Mouse (Mus musculus) forebrain, embryonic 14.5 days (tissue): ENCODE data around the gene Zfp354c. TPM values are rescaled to one million over a fixed set of nuclear protein-coding genes. Genes with fewer than 3 reads are reported as not detected.

Experiments
- polyA plus RNA-seq: library from polyadenylated mRNA; unstranded; fragments of >200 nt; fragmentation: Nextera tagmentation; extraction: Ambion mirVana; gene quantifications from 2 replicates; pipeline ENCODE4 v1.2.1, GENCODE M21; 2014

Gene Zfp354c
- polyA plus RNA-seq, 1 experiment from 2014 or later, result 56.7 TPM

Other genes starting within 250 kb of the Zfp354c start
- 0.69 and 2.1 TPM in 2 replicates for gene Adamts2, start 225.6 kb downstream of the Zfp354c start, polyA plus RNA-seq
- gene Zfp879, start 13.8 kb upstream of the Zfp354c start, polyA plus RNA-seq, result 1.9 and 2.0 TPM in 2 replicates
- gene Grm6, start 23.0 kb upstream of the Zfp354c start, polyA plus RNA-seq, result not detected in 2 replicates
- gene Zfp454, start 59.9 kb upstream of the Zfp354c start, polyA plus RNA-seq, result 17.7 and 18.4 TPM in 2 replicates
- gene Zfp2, start 88.4 kb upstream of the Zfp354c start, polyA plus RNA-seq, result 51.0 and 57.0 TPM in 2 replicates
- 3.2 and 4.3 TPM in 2 replicates for gene Zfp354b, start 103.9 kb upstream of the Zfp354c start, polyA plus RNA-seq
- not detected in 2 replicates for gene 4933414I15Rik, start 116.0 kb upstream of the Zfp354c start, polyA plus RNA-seq
- gene Prop1, start 126.0 kb upstream of the Zfp354c start, polyA plus RNA-seq, result not detected in 2 replicates
- gene Olfr1378, start 138.8 kb upstream of the Zfp354c start, polyA plus RNA-seq, result not detected in 2 replicates
- not detected in 2 replicates for gene Olfr1377, start 154.2 kb upstream of the Zfp354c start, polyA plus RNA-seq
- not detected in 2 replicates for gene Olfr51, start 175.9 kb upstream of the Zfp354c start, polyA plus RNA-seq
- not detected in 2 replicates for gene Olfr54, start 186.5 kb upstream of the Zfp354c start, polyA plus RNA-seq
- not detected in 2 replicates for gene Olfr1375, start 220.4 kb upstream of the Zfp354c start, polyA plus RNA-seq
- 11.1 and 15.0 TPM in 2 replicates for gene Zfp354a, start 231.5 kb upstream of the Zfp354c start, polyA plus RNA-seq